Mouse (Mus musculus): ENCODE data around the gene H2al1j. TPM values are rescaled to one million over a fixed set of nuclear protein-coding genes. Genes with fewer than 3 reads are reported as not detected.

The H2al1j gene
- total RNA-seq, 2 experiments from 2014 or later, result not detected

Other genes starting within 250 kb of the H2al1j start
- not detected for gene H2al1a, start 28.6 kb upstream of the H2al1j start, total RNA-seq (2021)
- not detected for gene H2al1b, start 25.4 kb upstream of the H2al1j start, total RNA-seq (2021)
- gene H2al1c, start 22.2 kb upstream of the H2al1j start, total RNA-seq (2021), result not detected
- gene H2al1d, start 19.0 kb upstream of the H2al1j start, total RNA-seq (2021), result not detected
- gene H2al1e, start 15.9 kb upstream of the H2al1j start, total RNA-seq (2021), result not detected
- gene H2al1f, start 12.7 kb upstream of the H2al1j start, total RNA-seq (2021), result not detected
- not detected for gene H2al1g, start 9.6 kb upstream of the H2al1j start, total RNA-seq (2021)
- gene H2al1h, start 6.3 kb upstream of the H2al1j start, total RNA-seq (2021), result not detected
- gene H2al1i, start 3.2 kb upstream of the H2al1j start, total RNA-seq (2021), result not detected

All from left cerebral cortex, postnatal 10 days (tissue).